Mouse (Mus musculus) heart, adult 10 weeks (tissue): Measurements from ENCODE around the gene Lhpp. TPM values are rescaled to one million over a fixed set of nuclear protein-coding genes. Genes with fewer than 3 reads are reported as not detected.

ENCODE experiments used
- polyA plus RNA-seq: library from polyadenylated mRNA; stranded (reverse); fragments of 350-450 nt; fragmentation: Illumina TruSeq; extraction: RNeasy Lipid Tissue Mini Kit (QIAGEN cat#74804); gene quantifications from one replicate; pipeline ENCODE4 v1.2.3, GENCODE M21; 2014; ENCODE audit warnings: low read depth, low replicate concordance

Lhpp gene
- polyA plus RNA-seq: 22.3 TPM

DNA sequence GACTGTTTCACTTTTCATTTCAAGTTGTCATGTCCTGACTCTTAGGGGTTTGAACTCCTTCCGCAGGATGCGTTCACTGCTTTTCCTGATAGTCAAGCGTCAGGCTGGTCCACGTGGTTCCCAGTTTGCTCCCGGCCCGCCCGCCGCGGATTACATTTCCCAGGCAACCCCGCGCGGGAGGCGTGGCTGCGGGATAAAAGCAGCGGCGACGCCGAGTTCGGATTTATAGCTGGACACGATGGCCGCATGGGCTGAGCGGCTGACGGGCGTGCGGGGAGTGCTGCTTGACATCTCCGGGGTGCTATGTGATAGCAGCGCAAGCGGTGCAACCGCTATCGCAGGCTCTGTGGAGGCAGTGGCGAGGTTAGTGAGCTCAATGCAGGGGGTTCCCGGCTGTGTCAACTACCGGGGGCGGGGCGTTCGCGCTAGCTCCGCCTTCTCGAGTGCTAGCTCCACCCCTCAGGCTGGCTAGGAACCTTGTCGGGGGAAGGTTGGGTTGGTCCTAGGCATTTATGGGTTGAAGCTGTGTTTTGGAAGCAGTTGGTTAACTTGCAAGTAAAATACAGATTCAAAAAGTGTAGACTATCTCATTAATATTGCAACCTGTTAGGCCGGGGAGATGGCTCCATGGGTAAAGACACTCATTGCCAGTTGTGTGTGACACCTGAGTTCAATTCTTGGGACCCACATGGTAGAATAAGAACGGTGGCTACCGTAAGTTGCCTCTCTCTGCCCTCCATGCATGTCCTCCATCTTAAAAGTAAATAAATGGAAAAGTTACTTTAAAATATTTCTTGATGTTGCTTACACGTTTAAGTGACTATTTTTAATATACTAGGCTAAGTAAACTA is at the start of gene Lhpp:
Lhpp (plus strand) TSS at position 171 of the 851 bp plus-strand sequence.

DNA sequence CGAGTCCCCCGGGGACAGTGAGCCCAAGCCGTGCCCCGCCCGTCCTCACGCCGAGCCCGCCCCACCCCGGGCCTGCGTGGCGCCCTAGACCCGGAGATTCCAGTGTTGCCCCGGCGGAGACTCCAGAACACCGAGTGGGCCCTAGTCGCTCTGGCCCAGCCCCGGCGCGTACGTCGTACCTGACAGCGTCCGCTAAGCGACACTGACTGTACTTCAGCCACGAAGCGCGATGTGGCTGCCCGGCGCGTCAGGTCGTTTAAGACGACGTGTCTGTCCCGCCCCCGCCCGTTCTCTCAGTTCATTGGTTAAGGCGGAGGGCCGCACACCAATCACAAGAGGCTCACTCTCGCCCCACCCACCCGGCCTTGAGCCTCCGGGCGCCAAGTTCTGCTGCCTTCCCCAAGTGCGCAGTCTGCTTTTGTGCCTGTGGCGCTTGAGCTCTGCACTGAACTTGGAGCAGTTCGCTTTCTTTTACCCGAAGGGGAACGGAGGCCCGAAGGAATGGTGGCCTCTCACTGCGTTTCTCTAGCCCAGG is 34.3 kb upstream of the Lhpp start, which contains the start of gene Oat:
Oat (minus strand) TSS at position 283 of the 535 bp plus-strand sequence.

GRCm38 (mm10) chr7:132599071-132599975 is 11.1 kb upstream of the Lhpp start, which contains the start of gene Nkx1-2:
Nkx1-2 (minus strand) TSS chr7:132599637.

Other genes starting within 250 kb of the Lhpp start
- gene Oat, start 34.2 kb upstream of the Lhpp start, polyA plus RNA-seq: 276 TPM
- gene Nkx1-2, start 11.0 kb upstream of the Lhpp start, polyA plus RNA-seq: not detected
- gene Fam53b, start 203.2 kb downstream of the Lhpp start, polyA plus RNA-seq: 16.5 TPM
- gene Eef1akmt2, start 242.0 kb downstream of the Lhpp start, polyA plus RNA-seq: 15.3 TPM
- gene Abraxas2, start 248.6 kb downstream of the Lhpp start, polyA plus RNA-seq: 19.8 TPM